Mouse (Mus musculus) kidney, adult 9 months (tissue): ENCODE data around the gene Abat.

Experiments used
- DNase-seq: peaks from one replicate; pipeline ENCODE4 v3.0.0; 2022

Abat gene

GRCm38 (mm10) chr16:8639466-8640191 is 126.4 kb downstream of the Abat start:
- no peak for DNase-seq

DNA sequence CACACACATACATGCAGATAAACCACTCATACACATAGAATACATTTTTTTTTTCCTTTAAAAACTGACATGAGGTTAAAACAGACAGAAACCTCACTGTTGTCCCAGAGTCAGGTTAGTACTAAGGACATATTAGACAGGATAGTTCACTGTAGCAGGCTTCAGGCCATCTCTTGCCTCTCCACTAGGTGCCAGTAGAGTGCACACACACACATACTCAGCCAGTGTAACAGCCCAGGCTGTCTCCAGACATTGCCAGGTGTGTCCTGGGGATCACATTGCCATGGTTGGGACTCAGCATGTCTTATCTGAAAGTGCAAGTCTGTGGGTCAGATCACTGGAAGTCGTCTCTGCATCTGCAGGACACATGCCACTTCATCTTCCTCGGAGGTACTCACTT is 130.6 kb downstream of the Abat start:
- DNase-seq = peak; percentile 72

DNA sequence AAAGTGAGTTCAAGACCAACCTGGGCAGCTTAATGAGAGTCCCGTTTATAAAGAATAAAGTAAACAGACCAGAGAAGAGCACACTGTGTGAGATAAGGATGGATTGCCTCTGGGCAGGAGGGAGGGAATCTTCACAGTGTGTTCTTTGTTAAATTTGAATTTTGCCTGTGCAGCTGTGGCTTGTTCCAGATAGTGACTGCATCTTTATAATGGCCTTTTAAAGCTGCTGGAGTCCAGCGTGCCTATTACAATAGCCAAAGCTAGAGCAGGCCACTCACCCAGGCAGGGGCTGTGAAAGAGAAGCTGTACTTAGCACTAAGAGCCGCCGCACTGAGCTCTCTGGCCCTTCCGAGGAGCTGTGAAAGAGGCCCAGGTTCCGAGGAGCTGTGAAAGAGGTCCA is 132.3 kb downstream of the Abat start:
- DNase-seq = no peak

DNA sequence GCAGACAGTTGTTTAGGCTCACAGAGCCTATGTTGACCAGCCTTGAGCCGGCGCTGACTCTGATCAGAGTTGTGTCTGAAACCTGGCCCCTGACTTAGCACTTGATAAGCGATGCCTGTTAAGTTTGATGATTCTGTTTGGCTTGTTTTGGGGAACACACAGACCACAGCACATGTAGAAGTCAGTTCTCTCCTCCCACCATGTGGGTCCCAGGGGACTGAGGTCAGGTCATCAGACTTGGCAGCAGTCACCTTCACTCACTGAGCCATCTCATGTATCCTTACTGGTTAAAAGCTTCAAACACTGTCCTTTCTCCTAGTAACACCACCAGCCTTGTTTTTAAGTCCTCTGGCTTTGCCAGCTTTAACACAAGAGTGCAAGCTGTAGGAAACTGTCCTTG is 136.8 kb downstream of the Abat start:
- DNase-seq = no peak

- DNase-seq = no peak
Observed at GRCm38 (mm10) chr16:8655108-8655507, 141.9 kb downstream of the Abat start.

DNA sequence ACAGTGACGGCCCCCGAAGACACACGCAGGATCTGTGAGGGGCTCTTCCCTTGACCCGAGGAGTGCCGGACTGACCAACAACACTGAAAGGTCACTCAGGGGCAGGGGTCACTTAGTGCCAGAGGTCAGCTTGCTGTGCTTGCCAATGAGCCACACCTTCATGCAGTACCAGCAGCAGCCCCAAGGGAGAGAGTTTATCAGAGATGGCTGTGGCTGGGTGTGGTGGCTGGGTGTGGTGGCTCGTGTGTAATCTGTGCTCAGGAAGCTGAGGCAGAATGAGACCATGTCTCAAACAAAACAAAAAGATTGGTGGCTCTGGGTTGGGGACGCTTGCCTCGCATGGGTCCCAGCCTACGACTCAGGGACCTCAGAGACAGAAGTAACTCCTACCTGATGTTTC is 142.4 kb downstream of the Abat start:
- DNase-seq = no peak

DNA sequence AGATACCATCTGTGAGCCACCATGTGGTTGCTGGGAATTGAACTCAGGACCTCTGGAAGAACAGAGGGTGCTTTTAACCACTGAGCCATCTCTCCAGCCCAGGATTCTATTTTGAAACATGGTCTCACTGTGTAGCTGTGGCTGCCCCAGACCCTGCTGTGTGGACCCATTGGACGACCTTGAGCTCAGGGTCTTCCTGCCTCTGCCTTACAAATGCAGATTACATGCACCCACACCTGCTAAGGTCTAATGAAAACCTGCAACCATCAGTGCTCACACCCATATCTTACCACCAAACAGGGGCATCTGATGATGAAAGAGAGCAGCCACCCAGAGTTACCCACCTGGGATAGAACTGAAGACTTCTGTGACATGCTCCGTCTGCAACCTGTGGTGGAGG is 143.0 kb downstream of the Abat start:
- no peak for DNase-seq

- DNase-seq = no peak
Observed at GRCm38 (mm10) chr16:8658349-8658748, 145.1 kb downstream of the Abat start.

DNA sequence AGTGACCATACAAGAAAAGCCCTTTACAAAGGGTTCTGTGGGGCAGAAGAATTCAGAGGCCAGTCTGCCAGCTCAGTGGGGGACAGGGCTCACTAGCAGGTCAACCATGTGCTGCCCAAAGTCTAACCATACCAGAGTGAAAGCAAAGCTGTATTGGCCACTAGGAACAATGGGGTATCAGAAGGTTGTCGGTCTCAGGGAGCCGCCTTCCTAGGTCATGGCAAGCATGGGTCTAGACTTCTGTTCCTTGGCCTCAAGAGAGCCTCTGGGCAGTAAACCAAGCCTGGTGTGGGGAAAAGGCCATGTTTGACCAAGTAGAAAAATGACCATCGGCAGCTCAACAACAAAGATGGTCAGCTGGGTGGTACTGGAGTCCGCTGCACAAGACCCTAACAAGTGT is 145.5 kb downstream of the Abat start:
- peak; percentile 74 for DNase-seq

DNA sequence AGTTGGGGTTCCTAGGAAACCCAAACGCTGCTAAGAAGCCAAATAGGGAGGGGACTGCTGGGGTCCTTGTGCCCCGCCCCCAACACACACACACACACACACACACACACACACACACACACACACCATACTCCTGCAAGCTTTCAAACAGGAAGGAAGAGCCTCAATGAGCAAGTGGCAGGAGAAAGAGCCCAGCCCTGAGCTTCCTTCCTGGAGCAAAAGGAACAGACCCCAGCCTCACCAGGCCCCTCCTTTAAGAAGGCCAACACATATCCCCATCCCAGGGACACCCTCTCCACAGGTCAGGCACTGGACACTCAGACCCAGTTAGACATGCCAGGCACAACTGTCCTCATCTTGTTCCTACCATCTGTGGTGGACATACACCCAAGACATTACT is 149.8 kb downstream of the Abat start:
- DNase-seq = no peak

DNA sequence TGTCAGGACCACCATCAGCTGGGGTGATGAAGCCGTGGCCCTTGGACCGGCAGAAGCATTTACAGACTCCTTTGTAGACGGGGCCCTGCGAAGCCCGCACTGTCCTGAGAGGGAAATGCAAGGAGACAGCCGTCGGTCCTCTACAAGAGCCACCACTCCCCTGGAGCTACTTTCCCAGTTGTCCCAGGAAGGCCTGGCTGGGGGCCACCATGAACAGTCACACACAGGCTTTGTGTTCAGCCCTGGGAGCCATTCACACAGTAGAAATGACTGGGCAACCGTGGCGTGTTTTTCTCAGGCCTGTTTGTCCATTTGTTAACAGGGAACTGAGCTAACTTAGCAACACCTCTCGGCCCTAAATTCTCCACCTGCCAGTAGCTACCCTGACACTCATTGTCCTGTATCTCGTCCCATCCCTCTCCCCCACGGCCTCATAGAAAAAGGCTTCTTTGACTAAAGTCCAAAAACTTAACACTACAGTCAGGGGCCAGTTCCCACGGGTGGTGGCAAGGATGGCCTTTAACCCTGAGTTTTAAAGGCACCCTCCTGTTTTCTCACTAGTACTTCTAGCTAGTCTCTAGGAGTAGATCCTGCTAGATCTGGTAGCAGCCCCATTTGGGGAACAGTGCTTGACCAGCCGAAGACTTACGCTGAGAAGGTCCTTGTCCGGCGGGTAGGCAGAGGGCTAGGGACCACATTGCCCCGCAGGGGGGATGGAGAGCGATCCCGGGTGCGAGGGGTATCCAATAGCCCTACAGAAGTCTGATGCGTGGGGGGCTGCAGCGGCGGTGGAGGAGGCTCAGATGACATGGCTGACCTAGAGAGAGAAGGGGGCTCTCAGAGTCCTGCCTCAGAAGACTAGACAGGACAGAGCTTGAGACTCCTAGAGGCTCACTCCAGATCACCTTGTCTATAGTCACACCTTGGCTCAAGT is 150.6 kb downstream of the Abat start:
- peak; percentile 81 for DNase-seq

GRCm38 (mm10) chr16:8665367-8665766 is 152.1 kb downstream of the Abat start:
- no peak for DNase-seq

DNA sequence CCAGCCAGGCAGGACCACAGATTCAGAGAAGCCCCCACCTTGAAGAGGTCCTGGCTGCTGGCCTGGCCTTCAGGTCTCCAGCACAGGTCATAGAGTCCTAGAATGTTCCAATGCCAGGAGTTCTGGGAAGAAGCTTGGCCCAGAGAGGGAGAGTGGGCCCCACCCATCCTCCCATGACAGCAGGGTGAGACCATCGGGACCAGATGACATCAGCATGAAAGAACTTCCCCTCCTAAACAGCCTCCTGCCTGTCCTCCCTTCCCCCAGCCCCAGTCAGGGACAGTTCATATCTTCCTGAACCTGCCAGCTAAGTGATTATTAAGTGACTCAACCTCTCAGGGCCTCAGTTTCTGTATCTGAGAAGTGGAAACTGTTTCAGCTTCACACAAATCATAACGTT is 153.2 kb downstream of the Abat start:
- DNase-seq = peak; percentile 65

DNA sequence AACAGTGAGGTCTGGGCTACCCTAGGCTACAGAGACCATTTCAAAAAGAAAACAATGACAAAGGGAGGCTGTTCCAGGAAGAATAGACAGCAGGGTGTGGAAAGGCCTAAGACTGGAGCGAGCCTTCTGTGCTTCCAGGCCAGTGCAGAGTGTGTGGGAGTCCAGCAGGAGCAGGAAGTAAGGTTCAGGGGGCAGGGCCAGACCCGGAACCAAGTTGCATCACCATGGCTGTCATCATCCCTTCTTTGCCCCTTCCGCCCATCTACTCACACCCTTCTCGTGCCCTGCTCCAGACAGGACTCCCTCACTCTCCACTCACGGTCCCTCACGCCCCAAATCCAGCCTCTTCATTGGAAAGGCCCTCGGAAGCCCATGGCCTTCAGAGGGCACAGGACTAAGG is 154.0 kb downstream of the Abat start:
- no peak for DNase-seq

DNA sequence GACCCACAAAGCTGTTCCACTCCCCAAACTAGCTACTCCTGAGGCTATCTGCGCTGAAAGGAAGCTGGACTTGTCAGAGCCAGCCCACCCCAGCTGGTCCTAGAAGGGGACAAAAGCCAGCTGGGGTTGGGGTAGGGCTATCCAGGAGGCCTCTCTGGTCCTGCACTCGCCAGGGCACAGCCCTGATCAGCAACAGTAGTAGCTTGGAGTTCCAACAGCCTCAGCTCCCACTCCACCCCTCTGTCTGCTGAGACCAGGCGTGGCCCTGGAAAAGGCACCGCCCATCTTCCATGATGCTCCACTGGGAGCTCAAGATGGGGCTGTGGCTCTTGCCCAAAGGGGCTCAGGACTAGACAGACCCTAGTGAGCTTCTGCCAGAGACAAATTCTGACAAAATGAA is 154.6 kb downstream of the Abat start:
- no peak for DNase-seq

GRCm38 (mm10) chr16:8668386-8668785 is 155.2 kb downstream of the Abat start:
- no peak for DNase-seq

GRCm38 (mm10) chr16:8669432-8669831 is 156.2 kb downstream of the Abat start:
- no peak for DNase-seq

GRCm38 (mm10) chr16:8670041-8671035 is 157.1 kb downstream of the Abat start:
- no peak for DNase-seq
